Comparison of ENCODE assay signal across 8 mouse cellular contexts in the genomic region with DNA sequence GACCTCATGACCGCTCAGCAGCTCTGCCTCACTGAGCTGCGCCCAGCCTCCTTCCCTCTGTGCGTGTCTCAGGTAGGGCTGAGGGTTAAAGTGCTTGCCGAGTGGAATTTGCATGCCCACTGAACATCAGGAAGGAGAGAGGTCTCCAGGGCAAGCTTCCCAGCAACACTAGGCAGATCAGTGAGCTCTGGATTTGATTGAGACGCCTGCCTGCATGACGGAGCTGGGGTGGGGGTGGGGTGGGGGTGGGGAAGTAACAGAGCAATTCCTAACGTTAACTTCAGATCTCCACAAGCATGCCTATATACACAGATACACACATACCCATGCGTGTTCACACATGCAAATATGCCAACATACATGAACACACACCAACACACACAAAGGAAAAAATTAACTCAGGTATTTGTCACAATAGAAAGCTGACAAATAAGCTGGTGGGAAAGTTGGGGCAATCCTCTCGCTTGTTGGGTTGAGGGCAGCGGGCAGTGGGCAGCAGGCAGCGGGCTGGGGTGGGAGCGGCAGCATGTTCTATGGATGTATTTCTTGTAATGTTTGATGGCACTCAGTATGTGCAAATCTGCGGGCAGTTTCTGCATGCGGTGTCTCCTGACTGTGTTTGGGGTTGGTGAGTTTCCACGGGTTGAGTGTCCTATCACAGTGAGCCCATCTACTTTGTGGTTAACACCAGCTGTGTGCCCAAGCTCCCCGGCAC. TPM values are rescaled to one million over a fixed set of nuclear protein-coding genes. Genes with fewer than 3 reads are reported as not detected.
A peak's percentile ranks its signal among the peaks of the same experiment; 100 is the strongest.
DNase-seq lines count a peak whose midpoint lies in the region; ATAC-seq and TF ChIP-seq lines count a peak whose summit lies in the region.

No protein-coding gene starts in this region.

- no peak for TF ChIP-seq CTCF in cortical plate, adult 2 months (IDR thresholded peaks at IDR 0.05; ENCODE audit: extremely low read depth, insufficient read depth, low read length)

- TF ChIP-seq POLR2A in cortical plate, adult 2 months (IDR thresholded peaks at IDR 0.05; ENCODE audit: extremely low read depth, insufficient read depth, low read length) = no peak

- H3K27me3 ChIP-seq in heart, embryonic 13.5 days (replicated peaks) = no peaks in the 10 kb centered on the region
- no peaks in the 10 kb centered on the region for H3K27me3 ChIP-seq in kidney, embryonic 15.5 days

- peaks cover 3% of the 10 kb centered on the region; the same call in 1 of the 2 replicates for H3K4me1 ChIP-seq in cortical plate, adult 2 months (ENCODE audit: control insufficient read depth, insufficient read depth, low read length)
- peaks cover 12% of the 10 kb centered on the region for H3K4me1 ChIP-seq in heart, embryonic 13.5 days
- H3K4me1 ChIP-seq in kidney, embryonic 15.5 days = peaks cover 18% of the 10 kb centered on the region

- 4% methylated on average over 16 of the region's 16 CpGs for whole genome bisulfite sequencing in heart, embryonic 13.5 days
- 2% methylated on average over 16 of the region's 16 CpGs for WGBS in kidney, embryonic 15.5 days

- peak; percentile 42 for DNase-seq in right cerebral cortex, postnatal 14 days
- DNase-seq in right cerebral cortex, postnatal 36 days (ENCODE audit: low spot score in 2 of 2) = no peak
- DNase-seq in lung, postnatal 10 days = peak; percentile 75
- peak; percentile 74 for DNase-seq in retina, embryonic 14.5 days (ENCODE audit: low spot score)
- no peak for DNase-seq in c-Kit-positive CD71-positive TER-119-positive erythroid progenitor cells, embryonic 14.5 days (ENCODE audit: low spot score)

- ATAC-seq in heart, embryonic 13.5 days (ENCODE audit: extremely low read depth, insufficient number of reproducible peaks, low FRiP score, low TSS enrichment) = no peak
- peak; percentile 78 for ATAC-seq in kidney, embryonic 15.5 days (replicated peaks; ENCODE audit: low FRiP score)

- no peaks in the 10 kb centered on the region for H3K9me3 ChIP-seq in heart, embryonic 13.5 days
- H3K9me3 ChIP-seq in kidney, embryonic 15.5 days (replicated peaks) = no peaks in the 10 kb centered on the region

- H3K9ac ChIP-seq in heart, embryonic 13.5 days = peak overlapping the region; percentile 85
- peak overlapping the region; percentile 55 for H3K9ac ChIP-seq in kidney, embryonic 15.5 days

- H3K27ac ChIP-seq in cortical plate, adult 2 months (ENCODE audit: insufficient read depth, low read length) = no peak overlapping the region
- H3K27ac ChIP-seq in heart, embryonic 13.5 days (replicated peaks) = peak overlapping the region; percentile 61
- H3K27ac ChIP-seq in kidney, embryonic 15.5 days = peak overlapping the region; percentile 86

- peaks cover 23% of the 10 kb centered on the region for H3K36me3 ChIP-seq in heart, embryonic 13.5 days
- H3K36me3 ChIP-seq in kidney, embryonic 15.5 days = peaks cover 19% of the 10 kb centered on the region

- peak overlapping the region; percentile 52 for H3K4me3 ChIP-seq in cortical plate, adult 2 months (ENCODE audit: insufficient read depth, low read length)
- peak overlapping the region; percentile 61 for H3K4me3 ChIP-seq in heart, embryonic 13.5 days
- peak overlapping the region; percentile 51 for H3K4me3 ChIP-seq in kidney, embryonic 15.5 days (replicated peaks)

- H3K4me2 ChIP-seq in heart, embryonic 13.5 days = peak overlapping the region; percentile 93
- H3K4me2 ChIP-seq in kidney, embryonic 15.5 days = peak overlapping the region; percentile 86

RNA-seq across cellular contexts. Expression of gene Polr2i, which starts 12.3 kb away (rescaled TPM):
- 152 and 157 TPM in 2 replicates for polyA plus RNA-seq in cortical plate, adult 2 months (2012; rRNA removed)
- 113 and 123 TPM in 2 replicates for polyA plus RNA-seq in heart, embryonic 13.5 days (2015; fragmentation: Nextera tagmentation; extraction: Ambion mirVana)
- polyA plus RNA-seq in kidney, embryonic 15.5 days (2015; fragmentation: Nextera tagmentation; extraction: Ambion mirVana) = 148 and 152 TPM in 2 replicates

RNA-seq across cellular contexts. Expression of gene Tbcb, which starts 12.6 kb away (rescaled TPM):
- 136 and 139 TPM in 2 replicates for polyA plus RNA-seq in cortical plate, adult 2 months (2012; rRNA removed)
- 145 and 170 TPM in 2 replicates for polyA plus RNA-seq in heart, embryonic 13.5 days (2015; fragmentation: Nextera tagmentation; extraction: Ambion mirVana)
- polyA plus RNA-seq in kidney, embryonic 15.5 days (2015; fragmentation: Nextera tagmentation; extraction: Ambion mirVana) = 174 and 190 TPM in 2 replicates

RNA-seq across cellular contexts. Expression of gene Ovol3, which starts 16.1 kb away (rescaled TPM):
- polyA plus RNA-seq in cortical plate, adult 2 months (2012; rRNA removed) = 0.15 TPM in 1 of 2 replicates, not detected in the other
- polyA plus RNA-seq in heart, embryonic 13.5 days (2015; fragmentation: Nextera tagmentation; extraction: Ambion mirVana) = not detected in 2 replicates
- polyA plus RNA-seq in kidney, embryonic 15.5 days (2015; fragmentation: Nextera tagmentation; extraction: Ambion mirVana) = not detected in 2 replicates

RNA-seq across cellular contexts. Expression of gene Capns1, which starts 20.8 kb away (rescaled TPM):
- 254 and 279 TPM in 2 replicates for polyA plus RNA-seq in cortical plate, adult 2 months (2012; rRNA removed)
- polyA plus RNA-seq in heart, embryonic 13.5 days (2015; fragmentation: Nextera tagmentation; extraction: Ambion mirVana) = 76.8 and 81.8 TPM in 2 replicates
- polyA plus RNA-seq in kidney, embryonic 15.5 days (2015; fragmentation: Nextera tagmentation; extraction: Ambion mirVana) = 90.8 and 98.8 TPM in 2 replicates

RNA-seq across cellular contexts. Expression of gene Cox7a1, which starts 35.5 kb away (rescaled TPM):
- 7.4 TPM in 2 replicates for polyA plus RNA-seq in cortical plate, adult 2 months (2012; rRNA removed)
- 330 and 354 TPM in 2 replicates for polyA plus RNA-seq in heart, embryonic 13.5 days (2015; fragmentation: Nextera tagmentation; extraction: Ambion mirVana)
- polyA plus RNA-seq in kidney, embryonic 15.5 days (2015; fragmentation: Nextera tagmentation; extraction: Ambion mirVana) = 11.1 and 11.7 TPM in 2 replicates

Comparison
In these comparisons a context has a peak if more than half of its experiments do, and no peak if none do; other contexts are left out.
1. DNase-seq: peak in right cerebral cortex, postnatal 14 days (single experiment), lung, postnatal 10 days (single experiment) and retina, embryonic 14.5 days (single experiment); none in right cerebral cortex, postnatal 36 days (0 of 2) and c-Kit-positive CD71-positive TER-119-positive erythroid progenitor cells, embryonic 14.5 days (single experiment).
2. Peak in every context shown above with its lines, with median percentiles within 50 percentile points of each other: H3K4me3 ChIP-seq.